Mouse (Mus musculus) neural tube, embryonic 12.5 days (tissue): ENCODE data around the gene Mydgf. TPM values are rescaled to one million over a fixed set of nuclear protein-coding genes. Genes with fewer than 3 reads are reported as not detected.

ENCODE experiments used
- ATAC-seq: fragments of 200-750 bp; cut with Nextera tagmentation; 2 replicates; pipeline ENCODE4 v1.8.0; 2017; ENCODE audit warnings: low read depth, mild to moderate bottlenecking, moderate TSS enrichment, moderate library complexity; ENCODE audit not compliant: low FRiP score
- H3K27ac ChIP-seq: fragments of 300-500 bp; sonication (generic); 2 replicates; pipeline ENCODE4 v1.5.1; 2016
- H3K27me3 ChIP-seq: fragments of 300-500 bp; sonication (generic); replicated peaks from 2 replicates; pipeline ENCODE4 v1.6.1; 2016; ENCODE audit warnings: mild to moderate bottlenecking
- H3K36me3 ChIP-seq: fragments of 300-500 bp; sonication (generic); 2 replicates; pipeline ENCODE4 v1.6.1; 2016; ENCODE audit warnings: mild to moderate bottlenecking
- H3K4me1 ChIP-seq: fragments of 300-500 bp; sonication (generic); 2 replicates; pipeline ENCODE4 v1.6.1; 2016
- H3K4me2 ChIP-seq: fragments of 300-500 bp; sonication (generic); replicated peaks from 2 replicates; pipeline ENCODE4 v1.6.1; 2016; ENCODE audit warnings: mild to moderate bottlenecking
- H3K4me3 ChIP-seq: fragments of 300-500 bp; sonication (generic); 2 replicates; pipeline ENCODE4 v1.5.1; 2016
- H3K9ac ChIP-seq: fragments of 300-500 bp; sonication (generic); 2 replicates; pipeline ENCODE4 v1.6.1; 2016; ENCODE audit warnings: mild to moderate bottlenecking
- H3K9me3 ChIP-seq: fragments of 300-500 bp; sonication (generic); 2 replicates; pipeline ENCODE4 v1.6.1; 2016; ENCODE audit warnings: mild to moderate bottlenecking
- WGBS: fragments of 180-500 bp; shearing (Covaris S2); methylation state at CpG from one replicate; pipeline ENCODE4 v1.1.7; 2016; 5-methylcytosine and 5-hydroxymethylcytosine counted together
- polyA plus RNA-seq: library from polyadenylated mRNA; unstranded; fragments of >200 nt; fragmentation: Nextera tagmentation; extraction: Ambion mirVana; gene quantifications from 2 replicates; pipeline ENCODE4 v1.2.1, GENCODE M21; 2016

Gene Mydgf
- polyA plus RNA-seq, 1 experiment from 2014 or later: 65.9 TPM

DNA sequence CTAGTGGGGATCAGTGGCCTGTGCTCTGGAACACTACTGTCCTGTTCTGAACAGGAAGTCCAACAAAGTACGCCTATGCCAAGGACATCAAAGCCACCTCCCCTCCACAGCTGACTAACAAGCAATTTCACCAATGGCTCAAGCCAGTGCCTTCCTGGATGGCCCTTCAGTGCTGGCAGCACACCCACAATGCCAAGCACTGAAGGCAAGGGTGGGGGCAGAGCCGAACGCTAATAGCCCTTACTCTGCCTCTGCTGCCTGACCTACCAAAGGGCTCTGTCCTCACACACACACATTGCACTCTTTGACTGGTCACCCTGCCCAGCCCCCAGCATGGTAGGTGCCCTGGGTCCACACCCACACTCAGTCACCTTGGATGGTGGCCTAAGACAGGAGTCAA lies 25.1 kb upstream of the Mydgf start:
- Histone ChIP-seq H3K27ac (no peak overlapping the region), H3K9me3 (no peaks in the 10 kb centered on the region), H3K27me3 (no peaks in the 10 kb centered on the region), H3K4me2 (no peak overlapping the region), H3K4me1 (0 out of 2 replicates have a peak, but pooled peaks cover 5% of the 10 kb centered on the region), H3K36me3 (peaks cover 83% of the 10 kb centered on the region), H3K9ac (no peak overlapping the region), H3K4me3 (no peak overlapping the region)
- 96% methylated on average over 3 of the region's 3 CpGs for WGBS
- ATAC-seq: no peak

DNA sequence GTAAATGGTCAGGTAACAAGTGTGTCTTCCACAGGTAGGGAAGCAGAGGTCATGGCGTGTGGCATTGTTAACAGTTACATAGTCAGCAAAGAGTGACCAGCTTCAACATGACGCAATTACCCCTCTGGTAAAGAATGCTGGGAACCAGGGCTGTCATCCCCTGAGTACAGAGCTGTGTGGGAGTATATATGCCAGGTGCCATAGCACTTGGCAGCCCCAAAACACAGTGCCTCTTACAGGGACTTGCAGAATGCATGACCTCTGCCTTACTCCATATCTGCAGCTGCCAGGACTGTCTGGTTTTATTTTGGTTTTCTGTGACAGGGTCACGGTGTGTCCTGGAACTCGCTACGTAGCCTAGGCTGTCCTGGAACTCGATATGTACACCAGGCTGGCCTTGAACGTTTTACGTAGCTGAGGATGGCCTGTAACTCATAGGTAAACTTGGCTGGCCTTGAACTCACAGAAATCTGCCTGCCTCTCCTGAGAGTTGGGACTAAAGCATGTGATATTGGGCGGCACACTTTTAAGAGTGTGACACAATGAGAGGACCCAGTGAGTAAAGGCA lies 24.3 kb upstream of the Mydgf start:
- H3K9me3 ChIP-seq: no peaks in the 10 kb centered on the region
- H3K27me3 ChIP-seq: no peaks in the 10 kb centered on the region
- 95% methylated on average over 9 of the region's 9 CpGs for WGBS
- H3K4me3 ChIP-seq: no peak overlapping the region
- no peak overlapping the region for H3K4me2 ChIP-seq
- ATAC-seq: no peak
- H3K4me1 ChIP-seq: 0 out of 2 replicates have a peak, but pooled peaks cover 4% of the 10 kb centered on the region
- H3K36me3 ChIP-seq: peaks cover 91% of the 10 kb centered on the region
- H3K9ac ChIP-seq: no peak overlapping the region
- H3K27ac ChIP-seq: no peak overlapping the region

DNA sequence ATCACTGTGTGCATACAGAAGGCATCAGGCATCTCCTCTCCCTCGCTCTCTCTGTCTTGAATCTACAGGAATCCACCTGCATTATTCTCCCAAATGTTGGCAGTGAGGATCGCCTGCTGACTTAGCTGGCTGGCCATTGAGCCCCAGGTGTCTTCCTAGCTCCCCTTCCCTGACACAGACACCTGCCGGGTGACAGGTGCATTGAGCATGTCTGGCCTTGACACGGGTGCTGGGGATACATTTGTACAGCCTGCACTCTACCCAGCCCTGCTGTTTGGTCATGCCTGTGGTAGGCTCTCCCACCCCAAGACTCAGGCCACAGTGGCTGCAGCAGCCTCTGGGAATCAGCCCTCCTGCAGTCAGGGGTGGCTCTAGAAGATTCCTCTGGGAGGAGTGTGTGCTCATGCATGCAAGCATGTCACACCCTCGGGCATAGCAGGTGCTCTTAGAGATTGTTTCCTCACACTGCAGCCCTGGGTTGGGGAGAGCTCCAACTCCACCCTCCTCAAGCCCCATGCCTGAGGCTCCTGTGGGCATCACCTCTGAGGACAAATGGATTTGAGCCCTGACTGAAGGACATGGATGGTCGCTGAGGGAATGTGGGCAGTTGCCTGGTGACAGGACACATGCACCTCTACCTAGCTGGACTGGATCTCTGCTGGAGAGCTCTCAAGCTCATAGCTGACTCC lies 23.4 kb upstream of the Mydgf start:
- Histone ChIP-seq H3K9me3 (no peaks in the 10 kb centered on the region), H3K36me3 (peaks cover 100% of the 10 kb centered on the region), H3K4me2 (no peak overlapping the region), H3K27ac (no peak overlapping the region), H3K4me3 (no peak overlapping the region), H3K9ac (no peak overlapping the region), H3K4me1 (no peaks in the 10 kb centered on the region), H3K27me3 (no peaks in the 10 kb centered on the region)
- WGBS: 85% methylated on average over 6 of the region's 6 CpGs
- no peak for ATAC-seq

DNA sequence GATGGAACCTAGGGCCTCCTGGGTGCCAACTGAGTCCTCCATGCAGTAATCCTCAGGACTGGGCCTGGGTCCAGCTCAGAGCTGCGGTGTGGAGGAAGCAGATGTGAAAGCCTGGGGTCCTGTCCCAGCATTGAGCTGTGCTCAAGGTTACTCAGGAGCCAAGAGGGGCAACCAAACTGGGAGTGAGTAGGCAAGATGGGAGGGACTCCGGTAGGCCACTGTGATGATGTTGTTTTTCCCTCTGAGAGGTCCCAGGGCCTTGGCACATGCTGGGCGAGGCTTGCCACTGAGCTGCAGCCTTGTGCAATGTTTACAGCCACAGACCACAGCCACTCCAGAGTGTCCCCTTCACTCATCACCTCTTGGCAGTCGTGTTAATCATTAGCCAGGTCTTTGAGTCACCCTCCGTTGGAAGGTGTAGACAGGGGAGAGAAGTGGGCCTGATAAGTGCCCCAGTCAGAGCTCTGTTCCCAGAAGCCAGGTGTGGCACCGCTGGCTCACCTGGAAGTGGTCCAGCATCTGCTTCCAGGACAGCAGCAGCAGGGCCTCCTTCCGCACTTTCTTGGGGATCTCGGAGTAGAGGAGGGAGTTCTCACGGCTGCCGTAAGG lies 22.7 kb upstream of the Mydgf start:
- H3K9ac ChIP-seq: no peak overlapping the region
- H3K27me3 ChIP-seq: no peaks in the 10 kb centered on the region
- H3K4me2 ChIP-seq: no peak overlapping the region
- no peaks in the 10 kb centered on the region for H3K4me1 ChIP-seq
- H3K27ac ChIP-seq: no peak overlapping the region
- peaks cover 100% of the 10 kb centered on the region for H3K36me3 ChIP-seq
- H3K9me3 ChIP-seq: no peaks in the 10 kb centered on the region
- no peak for ATAC-seq
- WGBS: 90% methylated on average over 10 of the region's 10 CpGs
- no peak overlapping the region for H3K4me3 ChIP-seq

DNA sequence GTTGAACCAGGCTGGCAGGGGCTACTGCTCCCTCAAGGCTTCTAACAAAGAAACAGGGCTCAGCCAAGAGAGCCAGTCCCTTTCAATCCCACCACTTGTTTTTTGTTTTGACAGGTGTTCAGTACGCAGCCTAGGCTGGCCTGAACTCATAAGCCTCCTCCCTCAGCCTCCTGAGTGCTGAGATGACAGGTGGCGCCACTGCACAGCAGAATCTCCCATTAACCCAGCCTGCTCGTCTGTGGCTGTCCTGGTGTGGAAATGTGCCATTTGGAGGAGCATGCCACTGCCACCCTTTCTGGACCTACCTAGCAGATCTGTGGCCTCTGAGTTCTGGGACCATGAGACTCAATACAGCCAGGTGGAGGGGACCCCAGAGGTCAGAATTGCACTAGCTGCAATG lies 20.0 kb upstream of the Mydgf start:
- WGBS: 60% methylated on average over 3 of the region's 3 CpGs
- Histone ChIP-seq H3K9me3 (no peaks in the 10 kb centered on the region), H3K4me1 (no peaks in the 10 kb centered on the region), H3K4me3 (no peak overlapping the region), H3K36me3 (peaks cover 90% of the 10 kb centered on the region), H3K27ac (no peak overlapping the region), H3K9ac (no peak overlapping the region), H3K27me3 (no peaks in the 10 kb centered on the region), H3K4me2 (no peak overlapping the region)
- no peak for ATAC-seq

DNA sequence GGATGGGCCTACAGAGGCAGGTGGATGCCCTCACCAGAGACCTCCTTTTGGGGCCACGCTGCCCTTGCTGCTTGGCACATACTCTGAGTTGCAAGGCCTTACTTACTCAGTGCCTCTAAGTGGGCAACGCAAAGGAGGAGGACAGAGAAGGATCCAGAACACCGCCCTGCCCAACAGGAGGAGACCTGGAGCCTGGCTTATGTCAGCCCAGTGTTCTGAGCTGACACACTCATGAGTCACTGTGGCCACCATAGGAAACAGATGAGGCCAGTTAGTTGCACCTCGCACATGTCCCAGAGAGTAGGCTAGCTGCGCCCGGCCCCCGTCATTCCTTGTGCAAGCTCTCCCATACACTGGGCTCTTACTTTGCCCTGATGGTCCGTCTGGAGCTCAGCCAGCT lies 18.8 kb upstream of the Mydgf start:
- Histone ChIP-seq H3K4me1 (no peaks in the 10 kb centered on the region), H3K9me3 (no peaks in the 10 kb centered on the region), H3K4me3 (no peak overlapping the region), H3K9ac (no peak overlapping the region), H3K36me3 (peaks cover 90% of the 10 kb centered on the region), H3K4me2 (no peak overlapping the region), H3K27me3 (no peaks in the 10 kb centered on the region), H3K27ac (no peak overlapping the region)
- no peak for ATAC-seq
- 90% methylated on average over 8 of the region's 8 CpGs for WGBS

DNA sequence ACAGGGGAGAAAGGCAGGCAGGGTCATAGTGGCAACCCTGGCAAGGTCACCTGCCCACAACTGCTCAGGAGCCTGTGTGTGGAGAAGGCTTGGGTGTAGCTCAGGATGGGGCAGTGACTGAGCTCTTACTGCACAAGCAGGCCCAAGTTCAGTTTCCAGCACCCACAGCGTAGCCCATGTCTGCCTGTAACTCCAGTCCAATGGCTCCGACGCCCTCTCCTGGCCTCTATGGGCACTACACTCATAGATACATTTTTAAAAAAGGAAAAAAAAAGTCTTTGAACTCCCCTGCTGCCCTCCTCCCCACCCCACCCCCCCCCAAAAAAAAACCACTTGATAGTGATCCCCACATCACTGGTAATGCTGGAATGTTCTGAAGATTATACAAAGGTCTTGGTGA lies 17.9 kb upstream of the Mydgf start:
- H3K27ac ChIP-seq: no peak overlapping the region

DNA sequence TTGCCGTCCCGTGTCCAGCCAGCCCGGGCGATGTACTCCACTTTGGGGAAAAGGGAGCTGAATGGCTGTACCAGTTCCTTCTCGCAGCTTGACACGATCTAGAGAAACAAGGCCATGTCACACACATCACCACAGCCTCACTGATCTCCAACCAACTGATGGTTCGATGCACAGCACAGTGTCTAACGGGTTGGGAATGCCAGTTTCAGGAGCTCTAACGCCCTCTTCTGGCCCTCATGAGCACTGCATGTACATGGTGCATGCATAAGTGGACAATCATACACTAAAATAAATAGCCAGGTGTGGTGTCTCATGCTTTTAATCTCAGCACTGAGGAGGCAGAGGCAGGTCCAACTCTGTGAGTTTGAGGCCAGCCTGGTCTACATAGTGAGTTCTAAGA lies 16.9 kb upstream of the Mydgf start:
- no peaks in the 10 kb centered on the region for H3K9me3 ChIP-seq
- no peak overlapping the region for H3K27ac ChIP-seq
- ATAC-seq: no peak
- H3K27me3 ChIP-seq: no peaks in the 10 kb centered on the region
- no peaks in the 10 kb centered on the region for H3K4me1 ChIP-seq
- H3K4me2 ChIP-seq: no peak overlapping the region
- H3K36me3 ChIP-seq: peaks cover 90% of the 10 kb centered on the region
- 85% methylated on average over 9 of the region's 9 CpGs for WGBS
- H3K9ac ChIP-seq: no peak overlapping the region
- H3K4me3 ChIP-seq: no peak overlapping the region

More for the DNA sequence above, 17.9 kb upstream of the Mydgf start:
- Histone ChIP-seq H3K4me2 (no peak overlapping the region), H3K9me3 (no peaks in the 10 kb centered on the region), H3K9ac (no peak overlapping the region), H3K4me3 (no peak overlapping the region), H3K27me3 (no peaks in the 10 kb centered on the region), H3K4me1 (no peaks in the 10 kb centered on the region), H3K36me3 (peaks cover 90% of the 10 kb centered on the region)
- WGBS: 77% methylated on average over 3 of the region's 3 CpGs
- no peak for ATAC-seq

DNA sequence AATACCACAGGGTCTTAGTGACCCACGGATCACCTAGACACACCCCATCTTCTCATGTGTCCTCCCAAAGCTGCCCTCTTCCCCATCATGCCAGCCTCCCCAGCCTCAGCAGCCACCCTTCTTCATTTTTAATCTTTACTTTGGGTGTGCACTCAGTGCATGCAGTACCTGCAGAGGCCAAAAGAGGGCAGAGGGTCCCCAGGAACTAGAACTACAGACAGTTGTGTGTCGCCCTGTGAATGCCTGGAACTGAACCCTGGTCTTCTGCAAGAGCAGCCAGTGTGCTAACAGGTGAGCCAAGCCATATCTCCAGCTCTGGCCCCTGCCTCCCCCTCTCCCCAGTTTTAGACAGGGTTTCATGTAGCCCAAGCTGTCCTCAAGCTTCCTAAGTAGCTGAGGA lies 13.1 kb upstream of the Mydgf start:
- H3K9me3 ChIP-seq: no peaks in the 10 kb centered on the region
- no peak for ATAC-seq
- H3K36me3 ChIP-seq: peaks cover 90% of the 10 kb centered on the region
- H3K9ac ChIP-seq: no peak overlapping the region
- no peak overlapping the region for H3K4me2 ChIP-seq
- no peak overlapping the region for H3K27ac ChIP-seq
- 77% methylated on average over 2 of the region's 2 CpGs for WGBS
- H3K4me3 ChIP-seq: no peak overlapping the region
- H3K4me1 ChIP-seq: no peaks in the 10 kb centered on the region
- H3K27me3 ChIP-seq: no peaks in the 10 kb centered on the region

DNA sequence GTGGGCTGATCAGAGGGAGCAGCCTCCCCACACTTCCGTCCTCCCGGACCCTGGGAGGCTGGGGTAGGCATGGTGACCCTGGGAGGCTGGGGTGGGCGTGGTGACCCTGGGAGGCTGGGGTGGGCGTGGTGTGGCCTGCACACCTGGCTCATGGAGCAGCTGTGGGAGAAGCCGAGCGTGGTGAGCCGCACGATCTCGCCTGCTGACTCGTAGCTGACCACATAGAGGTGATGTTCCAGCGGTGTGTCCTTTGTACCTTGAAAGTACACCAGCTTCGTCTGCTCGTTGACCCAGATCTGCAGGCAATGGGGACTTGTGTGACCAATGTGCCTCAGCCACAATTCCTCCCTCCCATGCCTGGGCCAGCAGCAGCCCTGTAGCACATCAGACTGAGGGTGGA lies 11.0 kb upstream of the Mydgf start:
- H3K27ac ChIP-seq: no peak overlapping the region

DNA sequence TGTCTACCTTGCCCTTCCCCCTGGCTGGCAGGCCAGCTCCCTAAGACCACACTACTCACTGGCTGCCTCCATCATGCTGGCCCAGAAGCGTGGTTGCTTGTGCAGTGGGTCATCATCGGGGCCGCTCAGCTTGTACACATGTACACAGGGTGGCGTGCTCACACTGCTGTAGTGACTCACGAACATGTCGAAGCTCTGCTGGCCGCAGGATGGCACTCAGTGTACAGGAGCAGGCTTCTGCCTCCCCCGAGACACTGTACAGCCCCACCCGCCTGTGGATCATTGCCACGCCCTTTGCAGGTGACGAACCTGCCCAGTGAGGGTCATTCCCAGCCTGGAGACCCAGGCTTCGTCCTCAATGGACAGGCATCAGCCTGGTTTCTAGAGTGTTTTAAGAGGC lies 10.6 kb upstream of the Mydgf start:
- 95% methylated on average over 12 of the region's 12 CpGs for WGBS
- H3K36me3 ChIP-seq: peaks cover 100% of the 10 kb centered on the region
- no peaks in the 10 kb centered on the region for H3K27me3 ChIP-seq

More for the DNA sequence above, 11.0 kb upstream of the Mydgf start:
- H3K9me3 ChIP-seq: no peaks in the 10 kb centered on the region
- no peak overlapping the region for H3K4me3 ChIP-seq
- H3K4me2 ChIP-seq: no peak overlapping the region
- no peaks in the 10 kb centered on the region for H3K4me1 ChIP-seq
- H3K27me3 ChIP-seq: no peaks in the 10 kb centered on the region
- WGBS: 94% methylated on average over 13 of the region's 13 CpGs
- no peak overlapping the region for H3K9ac ChIP-seq
- no peak for ATAC-seq
- peaks cover 96% of the 10 kb centered on the region for H3K36me3 ChIP-seq

DNA sequence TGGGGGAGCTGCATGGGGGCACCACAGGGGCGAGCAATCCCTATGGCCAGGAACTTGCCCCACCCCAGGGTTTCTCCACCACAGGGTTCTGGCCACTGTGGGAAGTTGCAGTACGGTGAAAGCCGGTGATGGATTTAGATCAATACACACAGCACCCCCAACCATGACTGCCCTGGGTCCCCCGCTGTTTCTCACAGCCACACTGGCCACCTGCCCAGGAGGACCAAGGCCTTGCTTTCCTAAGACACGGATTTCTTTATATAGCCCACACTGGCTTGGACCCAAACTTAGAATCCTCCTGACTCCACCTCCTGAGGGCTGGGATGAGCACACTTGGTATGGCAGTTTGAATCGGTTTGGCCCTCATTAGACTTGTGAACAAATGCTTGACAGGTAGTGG lies 7.5 kb upstream of the Mydgf start:
- no peaks in the 10 kb centered on the region for H3K9me3 ChIP-seq
- no peak overlapping the region for H3K4me3 ChIP-seq
- peaks cover 96% of the 10 kb centered on the region for H3K36me3 ChIP-seq
- H3K4me1 ChIP-seq: peaks cover 2% of the 10 kb centered on the region; the same call in 1 of the 2 replicates
- WGBS: 95% methylated on average over 6 of the region's 6 CpGs
- no peak for ATAC-seq
- no peak overlapping the region for H3K9ac ChIP-seq
- H3K27ac ChIP-seq: no peak overlapping the region
- H3K27me3 ChIP-seq: no peaks in the 10 kb centered on the region
- no peak overlapping the region for H3K4me2 ChIP-seq

More for the DNA sequence above, 10.6 kb upstream of the Mydgf start:
- Histone ChIP-seq H3K27ac (no peak overlapping the region), H3K4me2 (no peak overlapping the region), H3K4me3 (no peak overlapping the region), H3K9ac (no peak overlapping the region), H3K9me3 (no peaks in the 10 kb centered on the region), H3K4me1 (no peaks in the 10 kb centered on the region)
- no peak for ATAC-seq
